In genomic region chrX:21061866-21062543, GRCm38 (mm10) we compare ENCODE assay signal across 7 mouse cellular contexts. TPM values are rescaled to one million over a fixed set of nuclear protein-coding genes. Genes with fewer than 3 reads are reported as not detected.
DNase-seq lines count a peak whose midpoint lies in the region; ATAC-seq lines count a peak whose summit lies in the region.

Gene Zfp182, minus strand, starts transcription at chrX:21062316.

- WGBS in intestine, embryonic 15.5 days: 19% methylated on average over 25 of the region's 25 CpGs
- WGBS in midbrain, embryonic 10.5 days: 28% methylated on average over 25 of the region's 25 CpGs

- H3K9me3 ChIP-seq in intestine, embryonic 15.5 days: no peaks in the 10 kb centered on the region
- 0 out of 2 replicates have a peak, but pooled peaks cover 2% of the 10 kb centered on the region for H3K9me3 ChIP-seq in midbrain, embryonic 10.5 days (replicated peaks)

- H3K36me3 ChIP-seq in intestine, embryonic 15.5 days: no peaks in the 10 kb centered on the region
- no peaks in the 10 kb centered on the region for H3K36me3 ChIP-seq in midbrain, embryonic 10.5 days

- H3K27me3 ChIP-seq in intestine, embryonic 15.5 days (replicated peaks): no peaks in the 10 kb centered on the region
- H3K27me3 ChIP-seq in midbrain, embryonic 10.5 days (ENCODE audit: low read depth, poor library complexity, severe bottlenecking): no peaks in the 10 kb centered on the region

- H3K9ac ChIP-seq in intestine, embryonic 15.5 days: peak within 1 kb of the TSS; percentile 30; the same call in 1 of the 2 replicates

- no peaks in the 10 kb centered on the region for H3K4me1 ChIP-seq in intestine, embryonic 15.5 days (replicated peaks)
- H3K4me1 ChIP-seq in midbrain, embryonic 10.5 days: no peaks in the 10 kb centered on the region

- peak; percentile 57 to 66 for DNase-seq in adrenal gland, adult 18-20 months (ENCODE audit: low spot score in 2 of 2)
- peak; percentile 88 for DNase-seq in embryo, embryonic 11 days
- DNase-seq in gastrocnemius, postnatal 25 days: peak; percentile 75
- DNase-seq in left cerebral cortex, postnatal 25 days (ENCODE audit: low spot score in 2 of 2): peak; percentile 73 to 87
- DNase-seq in midbrain, embryonic 10.5 days (ENCODE audit: low spot score): peak; percentile 69
- peak; percentile 65 for DNase-seq in right cerebral cortex, postnatal 4 days

- intact Hi-C loops in left cerebral cortex, postnatal 25 days (cut with DNase I): no loop called here

- peak within 1 kb of the TSS; percentile 43 for H3K4me2 ChIP-seq in intestine, embryonic 15.5 days (replicated peaks)

- peak within 1 kb of the TSS; percentile 45 for H3K4me3 ChIP-seq in intestine, embryonic 15.5 days (replicated peaks)
- peak within 1 kb of the TSS; percentile 58 for H3K4me3 ChIP-seq in midbrain, embryonic 10.5 days

- H3K27ac ChIP-seq in intestine, embryonic 15.5 days: no peak within 1 kb of the TSS
- H3K27ac ChIP-seq in midbrain, embryonic 10.5 days (replicated peaks): peak within 1 kb of the TSS; percentile 76

- ATAC-seq in intestine, embryonic 15.5 days: peak; percentile 95

RNA-seq across cellular contexts. Expression of gene Zfp182, which starts in this region (rescaled TPM):
- total RNA-seq in adrenal gland, adult 18-20 months (2021): 1 to 10 TPM; 5.4 to 5.9 TPM
- 1 to 10 TPM; 1.8 to 2.1 TPM for total RNA-seq in gastrocnemius, postnatal 25 days (2021)
- polyA plus RNA-seq in intestine, embryonic 15.5 days (2015; fragmentation: Nextera tagmentation; extraction: Ambion mirVana): 4.7 and 4.9 TPM in 2 replicates
- total RNA-seq in left cerebral cortex, postnatal 25 days (2021): 10 to 100 TPM in 1 of 2 experiments, 1 to 10 TPM in 1; 9.0 to 10.5 TPM
- polyA plus RNA-seq in midbrain, embryonic 10.5 days (2016; fragmentation: Nextera tagmentation; extraction: Ambion mirVana): 6.4 and 6.7 TPM in 2 replicates
